Comparison of ENCODE assay signal across 12 mouse cellular contexts in the genomic region with DNA sequence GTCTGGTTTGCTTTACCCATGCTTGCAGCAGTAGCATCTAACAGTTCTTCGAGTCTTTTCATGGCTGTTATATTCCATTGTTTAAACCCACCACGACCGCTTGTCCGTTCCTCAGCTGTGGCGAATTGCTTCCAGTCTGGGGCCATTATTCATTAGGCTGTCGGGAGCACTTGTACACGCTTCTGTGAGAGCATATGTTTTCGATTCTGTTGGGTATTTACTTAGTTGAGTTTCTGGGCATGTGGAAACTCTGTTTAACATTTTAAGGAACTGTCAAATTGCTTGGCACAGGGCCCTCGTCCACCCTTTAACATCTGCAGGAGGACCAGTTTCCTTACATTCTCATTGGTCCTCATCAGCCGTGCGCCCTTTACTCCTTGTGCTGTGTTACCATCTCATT. TPM values are rescaled to one million over a fixed set of nuclear protein-coding genes. Genes with fewer than 3 reads are reported as not detected.
DNase-seq lines count a peak whose midpoint lies in the region; ATAC-seq lines count a peak whose summit lies in the region.
"Had no signal": no experiment of that assay in that cellular context is flagged by ENCODE, and none has a peak within 500 bp of the region (broad histone marks: within the 10 kb centered on the region; RNA-seq: fewer than 3 reads in every experiment).

No protein-coding gene starts in this region.

- no peak overlapping the region for H3K4me3 ChIP-seq in embryonic facial prominence, embryonic 11.5 days (ENCODE audit: low read depth, low read length)
- no peak overlapping the region for H3K4me3 ChIP-seq in hindbrain, embryonic 16.5 days (ENCODE audit: low read length)
- H3K4me3 ChIP-seq: erythroblast, embryonic 14.5 days had no signal

- WGBS in embryonic facial prominence, embryonic 11.5 days = 30% methylated on average over 11 of the region's 11 CpGs
- WGBS in hindbrain, embryonic 16.5 days = 10% methylated on average over 11 of the region's 11 CpGs

- intact Hi-C loops in heart, postnatal 25 days (cut with DNase I) = no loop called here

- H3K4me1 ChIP-seq in embryonic facial prominence, embryonic 11.5 days (ENCODE audit: control insufficient read depth, insufficient read depth, low read length) = no peaks in the 10 kb centered on the region
- H3K4me1 ChIP-seq in hindbrain, embryonic 16.5 days (ENCODE audit: control insufficient read depth, insufficient read depth, low read depth, low read length) = peaks cover 4% of the 10 kb centered on the region; the same call in 1 of the 2 replicates

- H3K4me2 ChIP-seq in embryonic facial prominence, embryonic 11.5 days (ENCODE audit: low read depth, low read length) = no peak overlapping the region
- H3K4me2 ChIP-seq in hindbrain, embryonic 16.5 days (ENCODE audit: low read length) = peak overlapping the region; percentile 36
- H3K4me2 ChIP-seq: liver, embryonic 11.5 days had no signal

- H3K9ac ChIP-seq in embryonic facial prominence, embryonic 11.5 days (replicated peaks; ENCODE audit: low read length) = no peak overlapping the region
- H3K9ac ChIP-seq in hindbrain, embryonic 16.5 days (ENCODE audit: low read depth, low read length) = no peak overlapping the region

- no peaks in the 10 kb centered on the region for H3K36me3 ChIP-seq in embryonic facial prominence, embryonic 11.5 days (replicated peaks; ENCODE audit: control insufficient read depth, insufficient read depth, low read depth, low read length)
- H3K36me3 ChIP-seq in hindbrain, embryonic 16.5 days (ENCODE audit: control insufficient read depth, insufficient read depth, low read length) = no peaks in the 10 kb centered on the region

- peak; percentile 10 to 21 for DNase-seq in cerebellum, postnatal 10 days
- DNase-seq in cerebellum, adult 11-12 months = no peak
- peak; percentile 83 for DNase-seq in embryonic facial prominence, embryonic 11.5 days (ENCODE audit: low spot score)
- DNase-seq in neural tube, embryonic 10.5 days (ENCODE audit: extremely low spot score, low spot score) = peak; percentile 65
- DNase-seq in heart, postnatal 25 days (ENCODE audit: low spot score) = no peak
- no peak for DNase-seq in Muller cell, postnatal 12 days (ENCODE audit: inconsistent ontology term)
- no peak for DNase-seq in lung, postnatal 36 days
- DNase-seq: thymus, postnatal 14 days had no signal

- peak; percentile 40; the same call in 1 of the 2 replicates for ATAC-seq in embryonic facial prominence, embryonic 11.5 days (replicated peaks; ENCODE audit: insufficient number of reproducible peaks, low FRiP score, low TSS enrichment, low read depth)
- ATAC-seq in hindbrain, embryonic 16.5 days = peak; percentile 69
- ATAC-seq: intestine, postnatal 0 days had no signal

- no peaks in the 10 kb centered on the region for H3K27me3 ChIP-seq in embryonic facial prominence, embryonic 11.5 days (ENCODE audit: control insufficient read depth, insufficient read depth, low read length)
- peaks cover 2% of the 10 kb centered on the region; the same call in 1 of the 2 replicates for H3K27me3 ChIP-seq in hindbrain, embryonic 16.5 days (replicated peaks; ENCODE audit: control insufficient read depth, insufficient read depth, low read length)

- no peaks in the 10 kb centered on the region for H3K9me3 ChIP-seq in embryonic facial prominence, embryonic 11.5 days (replicated peaks; ENCODE audit: control insufficient read depth, low read length)
- H3K9me3 ChIP-seq in hindbrain, embryonic 16.5 days (ENCODE audit: control insufficient read depth, low read length) = no peaks in the 10 kb centered on the region

- no peak overlapping the region; the same call in 1 of the 2 replicates for H3K27ac ChIP-seq in embryonic facial prominence, embryonic 11.5 days (replicated peaks; ENCODE audit: low read depth, low read length)
- no peak overlapping the region for H3K27ac ChIP-seq in hindbrain, embryonic 16.5 days (ENCODE audit: low read depth, low read length)

RNA-seq across cellular contexts. Expression of a gene that starts 2.2 kb away (rescaled TPM):
- 1.2 and 2.2 TPM in 2 replicates for polyA plus RNA-seq in embryonic facial prominence, embryonic 11.5 days (2014; fragmentation: Nextera tagmentation; extraction: Ambion mirVana)
- polyA plus RNA-seq in hindbrain, embryonic 16.5 days (2015; fragmentation: Nextera tagmentation; extraction: Ambion mirVana) = 0.46 and 0.77 TPM in 2 replicates
- total RNA-seq in heart, postnatal 25 days (2021) = under 1 TPM; 0.39 to 0.60 TPM

RNA-seq across cellular contexts. Expression of a gene that starts 22.8 kb away (rescaled TPM):
- 45.8 and 57.2 TPM in 2 replicates for polyA plus RNA-seq in embryonic facial prominence, embryonic 11.5 days (2014; fragmentation: Nextera tagmentation; extraction: Ambion mirVana)
- 42.8 and 42.9 TPM in 2 replicates for polyA plus RNA-seq in hindbrain, embryonic 16.5 days (2015; fragmentation: Nextera tagmentation; extraction: Ambion mirVana)
- total RNA-seq in heart, postnatal 25 days (2021) = 10 to 100 TPM; 64.4 to 68.6 TPM

Comparison
In these comparisons a context has a peak if more than half of its experiments do, and no peak if none do; other contexts are left out.
1. DNase-seq: peak in cerebellum, postnatal 10 days (2 of 2), embryonic facial prominence, embryonic 11.5 days (single experiment) and neural tube, embryonic 10.5 days (single experiment); none in cerebellum, adult 11-12 months (single experiment), heart, postnatal 25 days (single experiment), Muller cell, postnatal 12 days (single experiment) and lung, postnatal 36 days (single experiment).